Mouse (Mus musculus) midbrain, embryonic 10.5 days (tissue): Measurements from ENCODE around the gene Cachd1. TPM values are rescaled to one million over a fixed set of nuclear protein-coding genes. Genes with fewer than 3 reads are reported as not detected.

Experiments
- DNase-seq: peaks from one replicate; pipeline ENCODE4 v3.0.0-alpha.2; 2017; ENCODE audit warnings: low spot score
- H3K27ac ChIP-seq: fragments of 300-500 bp; sonication (generic); replicated peaks from 2 replicates; pipeline ENCODE4 v1.5.1; 2016; ENCODE audit warnings: mild to moderate bottlenecking
- H3K27me3 ChIP-seq: fragments of 300-500 bp; sonication (generic); 2 replicates; pipeline ENCODE4 v1.6.1; 2016; ENCODE audit warnings: low read depth, mild to moderate bottlenecking; ENCODE audit not compliant: poor library complexity, severe bottlenecking
- H3K36me3 ChIP-seq: fragments of 300-500 bp; sonication (generic); 2 replicates; pipeline ENCODE4 v1.6.1; 2016; ENCODE audit warnings: mild to moderate bottlenecking, moderate library complexity
- H3K4me1 ChIP-seq: fragments of 300-500 bp; sonication (generic); 2 replicates; pipeline ENCODE4 v1.6.1; 2016
- H3K4me3 ChIP-seq: fragments of 300-500 bp; sonication (generic); 2 replicates; pipeline ENCODE4 v1.5.1; 2016; ENCODE audit warnings: mild to moderate bottlenecking, moderate library complexity
- H3K9me3 ChIP-seq: fragments of 300-500 bp; sonication (generic); replicated peaks from 2 replicates; pipeline ENCODE4 v1.6.1; 2016; ENCODE audit warnings: mild to moderate bottlenecking
- WGBS: fragments of 180-500 bp; shearing (Covaris S2); methylation state at CpG from one replicate; pipeline ENCODE4 v1.1.7; 2016; 5-methylcytosine and 5-hydroxymethylcytosine counted together
- polyA plus RNA-seq: library from polyadenylated mRNA; unstranded; fragments of >200 nt; fragmentation: Nextera tagmentation; extraction: Ambion mirVana; gene quantifications from 2 replicates; pipeline ENCODE4 v1.2.1, GENCODE M21; 2016

Gene Cachd1
- polyA plus RNA-seq, result 34.8 and 42.7 TPM in 2 replicates

DNA sequence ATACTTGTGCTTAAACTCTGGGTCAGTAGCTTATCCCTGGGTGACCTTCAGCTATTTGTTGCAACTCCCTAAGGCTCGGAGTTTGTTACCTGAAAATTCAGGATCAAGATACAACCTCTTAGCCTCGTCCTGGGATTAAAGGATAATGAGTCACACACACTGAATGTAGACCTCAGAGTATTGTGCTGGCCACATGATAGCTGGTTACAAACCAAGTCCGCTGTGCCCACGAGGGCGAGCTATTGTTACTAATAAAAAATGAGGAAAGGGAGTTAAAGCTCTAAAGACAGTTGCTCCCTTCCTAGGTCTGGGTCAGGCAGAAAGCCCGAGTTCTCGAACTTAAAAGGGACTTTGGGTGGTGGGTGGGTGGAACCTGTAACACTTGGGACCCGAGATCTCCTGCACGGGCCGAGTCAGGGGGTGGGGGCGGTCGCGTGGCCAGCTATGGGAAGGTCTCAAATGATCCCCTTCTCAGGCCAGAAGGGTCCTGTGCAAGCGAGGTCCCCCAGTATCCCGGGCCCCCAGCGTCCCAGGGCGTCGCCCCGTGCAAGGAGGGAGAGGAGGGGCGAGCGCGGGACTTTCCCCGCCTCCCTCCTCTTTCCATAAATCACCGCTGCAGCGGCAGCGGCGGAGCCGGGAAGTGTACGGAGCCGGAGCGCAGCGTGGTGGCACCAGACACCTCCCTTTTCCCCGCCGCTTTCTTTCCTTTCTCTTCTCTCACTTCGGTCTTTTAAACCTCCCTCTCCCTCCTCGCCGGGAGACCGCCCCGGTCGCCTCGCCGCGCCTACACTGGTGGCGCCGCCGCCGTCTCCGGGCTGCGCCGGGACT is at the start of gene Cachd1:
TSS of gene Cachd1 (plus strand) at position 633 of the 828 bp plus-strand sequence.
- peaks cover 42% of the 10 kb centered on the region for H3K4me1 ChIP-seq
- H3K27ac ChIP-seq, result peak within 1 kb of the TSS; percentile 99
- no peaks in the 10 kb centered on the region; the same call in 1 of the 2 replicates for H3K9me3 ChIP-seq
- peak within 1 kb of the TSS; percentile 79 for H3K4me3 ChIP-seq
- under 1% methylated on average over 49 of the region's 50 CpGs for WGBS
- H3K27me3 ChIP-seq, result no peaks in the 10 kb centered on the region
- DNase-seq, result peak; percentile 85
- no peaks in the 10 kb centered on the region for H3K36me3 ChIP-seq

- WGBS, result 78% methylated on average over 5 of the region's 5 CpGs
- Histone ChIP-seq H3K4me3 (no peak overlapping the region), H3K27me3 (no peaks in the 10 kb centered on the region), H3K9me3 (no peaks in the 10 kb centered on the region), H3K36me3 (no peaks in the 10 kb centered on the region), H3K4me1 (peaks cover 22% of the 10 kb centered on the region), H3K27ac (no peak overlapping the region)
- DNase-seq, result no peak
Measured at GRCm38 (mm10) chr4:100728896-100729479, 47.5 kb upstream of the Cachd1 start.

- no peaks in the 10 kb centered on the region for H3K9me3 ChIP-seq
- H3K27ac ChIP-seq, result 0 out of 2 replicates have a peak overlapping the region, but pooled peaks have one; percentile 25
- H3K4me3 ChIP-seq, result no peak overlapping the region
- H3K36me3 ChIP-seq, result no peaks in the 10 kb centered on the region
- DNase-seq, result no peak
- no peaks in the 10 kb centered on the region for H3K27me3 ChIP-seq
- WGBS, result 78% methylated on average over 9 of the region's 9 CpGs
- peaks cover 17% of the 10 kb centered on the region for H3K4me1 ChIP-seq
Measured at GRCm38 (mm10) chr4:100735098-100735935, 41.2 kb upstream of the Cachd1 start.

GRCm38 (mm10) chr4:100735936-100736349 is 40.5 kb upstream of the Cachd1 start:
- DNase-seq, result no peak

DNA sequence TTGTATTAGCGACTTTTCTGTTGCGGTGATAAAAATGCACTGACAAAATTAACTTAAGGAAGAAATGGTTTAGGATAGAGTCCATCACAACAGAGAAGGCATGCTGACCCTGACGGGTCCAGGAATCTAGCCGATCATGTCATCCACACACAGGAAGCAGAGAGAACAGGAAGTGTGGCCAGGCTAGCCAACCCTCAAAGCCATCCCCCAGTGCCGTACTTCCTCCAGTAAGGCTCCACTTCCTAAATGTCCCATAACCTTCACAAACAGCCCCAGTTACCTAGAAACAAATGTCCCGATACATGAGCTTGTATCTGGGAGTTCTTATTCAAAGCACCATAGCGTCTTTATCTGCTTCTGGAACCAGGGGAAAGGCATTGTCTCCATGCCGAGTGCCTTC is 32.9 kb upstream of the Cachd1 start:
- Histone ChIP-seq H3K4me1 (no peaks in the 10 kb centered on the region), H3K4me3 (no peak overlapping the region), H3K36me3 (no peaks in the 10 kb centered on the region), H3K27ac (no peak overlapping the region), H3K27me3 (no peaks in the 10 kb centered on the region), H3K9me3 (no peaks in the 10 kb centered on the region)
- 91% methylated on average over 8 of the region's 8 CpGs for WGBS
- DNase-seq, result no peak

More at GRCm38 (mm10) chr4:100735936-100736349, 40.5 kb upstream of the Cachd1 start:
- H3K27me3 ChIP-seq, result no peaks in the 10 kb centered on the region
- 0 out of 2 replicates have a peak overlapping the region, but pooled peaks have one; percentile 25 for H3K27ac ChIP-seq
- no peaks in the 10 kb centered on the region for H3K36me3 ChIP-seq
- no peak overlapping the region for H3K4me3 ChIP-seq
- H3K9me3 ChIP-seq, result no peaks in the 10 kb centered on the region
- WGBS, result 29% methylated on average over 9 of the region's 9 CpGs
- H3K4me1 ChIP-seq, result peaks cover 17% of the 10 kb centered on the region

- Histone ChIP-seq H3K27ac (no peak overlapping the region), H3K36me3 (no peaks in the 10 kb centered on the region), H3K9me3 (no peaks in the 10 kb centered on the region), H3K4me3 (no peak overlapping the region), H3K27me3 (no peaks in the 10 kb centered on the region), H3K4me1 (no peaks in the 10 kb centered on the region)
- 90% methylated on average over 2 of the region's 2 CpGs for WGBS
- DNase-seq, result no peak
Measured at GRCm38 (mm10) chr4:100752278-100752677, 24.2 kb upstream of the Cachd1 start.

DNA sequence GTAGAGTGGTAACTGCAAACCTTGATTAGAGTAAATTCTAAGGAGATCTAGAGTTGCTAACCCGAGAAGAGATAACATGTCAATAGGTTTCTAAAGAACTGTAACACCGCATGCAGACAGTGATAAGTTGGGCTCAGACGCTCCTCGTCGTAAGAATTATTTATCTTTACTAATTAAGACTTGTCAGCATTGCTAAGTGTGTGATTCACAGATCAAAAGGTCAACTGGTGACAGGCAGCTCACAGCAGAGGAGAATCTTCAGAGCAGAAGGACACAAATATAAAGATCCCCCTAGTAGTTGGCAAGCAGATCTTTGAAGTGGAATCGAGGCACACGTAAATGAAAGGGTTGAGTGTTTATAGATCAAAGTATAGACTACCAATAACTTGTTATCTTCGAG is 20.8 kb upstream of the Cachd1 start:
- H3K27me3 ChIP-seq, result no peaks in the 10 kb centered on the region
- no peaks in the 10 kb centered on the region for H3K4me1 ChIP-seq
- no peak overlapping the region for H3K4me3 ChIP-seq
- H3K36me3 ChIP-seq, result no peaks in the 10 kb centered on the region
- WGBS, result 75% methylated on average over 8 of the region's 8 CpGs
- no peak for DNase-seq
- H3K27ac ChIP-seq, result no peak overlapping the region
- H3K9me3 ChIP-seq, result no peaks in the 10 kb centered on the region

DNA sequence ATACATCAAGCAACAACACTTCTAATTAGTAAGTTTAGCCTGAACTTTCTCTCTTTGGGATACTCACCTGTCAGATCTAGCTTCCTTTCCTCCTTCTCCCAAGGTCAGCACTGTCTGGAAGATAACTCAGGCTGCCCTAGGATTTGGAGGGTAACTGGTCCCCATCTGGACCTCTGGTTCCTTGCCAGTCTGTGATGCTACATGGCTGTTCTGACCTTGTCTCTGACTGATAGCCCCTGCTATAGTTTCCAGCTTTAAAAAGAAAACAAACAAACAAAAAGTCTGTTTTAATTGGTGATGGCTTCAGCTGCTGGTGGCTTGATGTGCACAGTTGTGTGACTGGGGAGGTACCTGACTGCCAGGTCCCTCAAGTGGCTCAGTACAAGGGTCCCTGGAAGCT is 20.0 kb upstream of the Cachd1 start:
- Histone ChIP-seq H3K36me3 (no peaks in the 10 kb centered on the region), H3K4me1 (no peaks in the 10 kb centered on the region), H3K9me3 (no peaks in the 10 kb centered on the region), H3K4me3 (no peak overlapping the region), H3K27ac (no peak overlapping the region), H3K27me3 (no peaks in the 10 kb centered on the region)
- no peak for DNase-seq

DNA sequence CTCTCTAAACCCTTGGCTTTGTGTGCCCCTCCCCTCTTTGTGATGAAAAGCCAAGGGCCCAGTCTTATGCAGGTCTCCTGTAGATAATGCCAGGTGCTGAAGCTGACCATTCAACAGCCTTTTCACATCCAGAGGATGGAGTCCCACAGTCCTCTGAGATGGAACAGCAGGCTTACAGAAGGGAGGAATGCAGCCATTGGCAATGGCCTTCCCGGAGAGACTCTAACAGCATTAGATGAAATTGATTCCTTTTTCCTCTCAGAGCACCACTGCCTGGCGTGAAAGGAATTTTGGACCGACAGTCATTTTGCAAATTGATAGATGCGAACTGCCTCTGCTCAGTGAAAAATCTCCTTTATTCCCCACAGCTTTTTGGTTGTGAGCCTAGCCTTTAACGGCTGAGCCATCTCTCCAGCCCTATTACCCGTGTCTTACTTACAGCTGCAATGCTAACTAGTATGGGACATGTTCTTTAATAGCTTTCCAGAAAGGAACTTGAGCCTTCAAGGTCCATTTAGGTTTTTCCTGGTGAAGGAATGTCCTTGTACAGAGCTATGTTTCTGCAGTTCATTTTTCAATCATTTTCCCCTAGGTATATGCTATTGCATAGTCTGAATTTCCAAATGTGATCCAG is 18.1 kb upstream of the Cachd1 start:
- DNase-seq, result no peak
- H3K9me3 ChIP-seq, result no peaks in the 10 kb centered on the region
- 87% methylated on average over 6 of the region's 6 CpGs for whole genome bisulfite sequencing
- H3K27me3 ChIP-seq, result no peaks in the 10 kb centered on the region
- H3K4me1 ChIP-seq, result no peaks in the 10 kb centered on the region
- no peak overlapping the region for H3K4me3 ChIP-seq
- no peak overlapping the region for H3K27ac ChIP-seq
- no peaks in the 10 kb centered on the region for H3K36me3 ChIP-seq

- Histone ChIP-seq H3K27ac (no peak overlapping the region), H3K4me1 (no peaks in the 10 kb centered on the region), H3K9me3 (no peaks in the 10 kb centered on the region), H3K36me3 (no peaks in the 10 kb centered on the region), H3K4me3 (no peak overlapping the region), H3K27me3 (no peaks in the 10 kb centered on the region)
- DNase-seq, result no peak
- 93% methylated on average over 1 of the region's 1 CpGs for WGBS
Measured at GRCm38 (mm10) chr4:100759603-100760002, 16.9 kb upstream of the Cachd1 start.

GRCm38 (mm10) chr4:100760416-100760815 is 16.1 kb upstream of the Cachd1 start:
- H3K4me1 ChIP-seq, result no peaks in the 10 kb centered on the region

DNA sequence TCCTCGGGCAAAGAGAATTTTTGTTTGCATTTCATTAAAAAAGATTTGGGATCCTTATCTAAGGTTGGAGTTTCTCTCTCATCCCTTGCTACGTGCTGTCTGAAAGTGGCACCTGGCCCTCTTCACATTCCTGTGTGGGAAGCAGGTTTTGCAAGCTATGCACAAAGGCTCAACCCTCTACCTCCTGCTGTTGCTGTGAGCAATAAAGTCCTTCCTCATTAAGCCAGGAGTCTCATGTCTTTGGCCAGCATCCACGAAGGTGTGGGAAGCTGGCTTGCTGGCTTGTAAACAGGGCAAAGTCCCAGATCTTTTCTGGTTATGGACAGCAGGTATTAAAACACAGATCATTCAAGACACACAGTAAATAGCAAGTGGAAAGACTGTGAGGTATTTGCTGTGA is 7.9 kb upstream of the Cachd1 start:
- Histone ChIP-seq H3K36me3 (no peaks in the 10 kb centered on the region), H3K4me1 (peaks cover 4% of the 10 kb centered on the region; the same call in 1 of the 2 replicates), H3K27ac (no peak overlapping the region), H3K27me3 (0 out of 2 replicates have a peak, but pooled peaks cover 5% of the 10 kb centered on the region), H3K9me3 (no peaks in the 10 kb centered on the region), H3K4me3 (no peak overlapping the region)
- 64% methylated on average over 3 of the region's 3 CpGs for WGBS
- DNase-seq, result no peak

More at GRCm38 (mm10) chr4:100760416-100760815, 16.1 kb upstream of the Cachd1 start:
- H3K27ac ChIP-seq, result no peak overlapping the region
- H3K9me3 ChIP-seq, result no peaks in the 10 kb centered on the region
- H3K36me3 ChIP-seq, result no peaks in the 10 kb centered on the region
- no peak overlapping the region for H3K4me3 ChIP-seq
- H3K27me3 ChIP-seq, result no peaks in the 10 kb centered on the region
- DNase-seq, result no peak
- 97% methylated on average over 5 of the region's 5 CpGs for WGBS
